ENCODE assay signal across 8 mouse cellular contexts in genomic region chr19:45235766-45236362, GRCm38 (mm10). TPM values are rescaled to one million over a fixed set of nuclear protein-coding genes. Genes with fewer than 3 reads are reported as not detected.
A peak's percentile ranks its signal among the peaks of the same experiment; 100 is the strongest.
DNase-seq lines count a peak whose midpoint lies in the region; ATAC-seq lines count a peak whose summit lies in the region.

Gene Lbx1, minus strand, starts transcription at chr19:45235812.

- peak within 1 kb of the TSS; percentile 50 for H3K4me2 ChIP-seq in embryonic facial prominence, embryonic 11.5 days (ENCODE audit: low read depth, low read length)
- peak within 1 kb of the TSS; percentile 49 for H3K4me2 ChIP-seq in hindbrain, embryonic 12.5 days (replicated peaks)
- H3K4me2 ChIP-seq in midbrain, embryonic 15.5 days = peak within 1 kb of the TSS; percentile 23; the same call in 1 of the 2 replicates

- DNase-seq in kidney, adult 18-20 months = peak; percentile 50
- no peak for DNase-seq in kidney, postnatal 25 days
- no peak for DNase-seq in embryonic facial prominence, embryonic 11.5 days (ENCODE audit: low spot score)
- DNase-seq in layer of hippocampus, adult 9-11 months = no peak
- no peak for DNase-seq in cerebellum, postnatal 25 days
- DNase-seq in urinary bladder, postnatal 10 days (ENCODE audit: low spot score) = no peak

- ATAC-seq in embryonic facial prominence, embryonic 11.5 days (replicated peaks; ENCODE audit: insufficient number of reproducible peaks, low FRiP score, low TSS enrichment, low read depth) = no peak
- peak; percentile 55 for ATAC-seq in hindbrain, embryonic 12.5 days (ENCODE audit: low FRiP score)
- ATAC-seq in midbrain, embryonic 15.5 days (replicated peaks) = no peak

- no peak within 1 kb of the TSS for H3K27ac ChIP-seq in embryonic facial prominence, embryonic 11.5 days (replicated peaks; ENCODE audit: low read depth, low read length)
- H3K27ac ChIP-seq in hindbrain, embryonic 12.5 days = peak within 1 kb of the TSS; percentile 92
- H3K27ac ChIP-seq in midbrain, embryonic 15.5 days = no peak within 1 kb of the TSS

- peak within 1 kb of the TSS; percentile 27 for H3K4me3 ChIP-seq in embryonic facial prominence, embryonic 11.5 days (ENCODE audit: low read depth, low read length)
- peak within 1 kb of the TSS; percentile 43 for H3K4me3 ChIP-seq in hindbrain, embryonic 12.5 days
- H3K4me3 ChIP-seq in midbrain, embryonic 15.5 days = 0 out of 2 replicates have a peak within 1 kb of the TSS, but pooled peaks have one; percentile 5

- H3K9ac ChIP-seq in embryonic facial prominence, embryonic 11.5 days (replicated peaks; ENCODE audit: low read length) = peak within 1 kb of the TSS; percentile 18; the same call in 1 of the 2 replicates
- peak within 1 kb of the TSS; percentile 75 for H3K9ac ChIP-seq in hindbrain, embryonic 12.5 days
- no peak within 1 kb of the TSS for H3K9ac ChIP-seq in midbrain, embryonic 15.5 days

- peaks cover 11% of the 10 kb centered on the region for H3K4me1 ChIP-seq in embryonic facial prominence, embryonic 11.5 days (ENCODE audit: control insufficient read depth, insufficient read depth, low read length)
- H3K4me1 ChIP-seq in hindbrain, embryonic 12.5 days = peaks cover 37% of the 10 kb centered on the region
- peaks cover 33% of the 10 kb centered on the region for H3K4me1 ChIP-seq in midbrain, embryonic 15.5 days

- under 1% methylated on average over 30 of the region's 30 CpGs for WGBS in embryonic facial prominence, embryonic 11.5 days
- under 1% methylated on average over 30 of the region's 30 CpGs for WGBS in hindbrain, embryonic 12.5 days
- under 1% methylated on average over 29 of the region's 30 CpGs for WGBS in midbrain, embryonic 15.5 days

- no peaks in the 10 kb centered on the region for H3K9me3 ChIP-seq in embryonic facial prominence, embryonic 11.5 days (replicated peaks; ENCODE audit: control insufficient read depth, low read length)
- H3K9me3 ChIP-seq in hindbrain, embryonic 12.5 days (replicated peaks) = no peaks in the 10 kb centered on the region
- H3K9me3 ChIP-seq in midbrain, embryonic 15.5 days = no peaks in the 10 kb centered on the region

- H3K27me3 ChIP-seq in embryonic facial prominence, embryonic 11.5 days (ENCODE audit: control insufficient read depth, insufficient read depth, low read length) = peaks cover 88% of the 10 kb centered on the region
- H3K27me3 ChIP-seq in hindbrain, embryonic 12.5 days = peaks cover 92% of the 10 kb centered on the region
- H3K27me3 ChIP-seq in midbrain, embryonic 15.5 days (replicated peaks) = peaks cover 81% of the 10 kb centered on the region

- no peaks in the 10 kb centered on the region for H3K36me3 ChIP-seq in embryonic facial prominence, embryonic 11.5 days (replicated peaks; ENCODE audit: control insufficient read depth, insufficient read depth, low read depth, low read length)
- no peaks in the 10 kb centered on the region for H3K36me3 ChIP-seq in hindbrain, embryonic 12.5 days
- no peaks in the 10 kb centered on the region for H3K36me3 ChIP-seq in midbrain, embryonic 15.5 days (replicated peaks)

RNA-seq across cellular contexts. Expression of gene Lbx1, which starts in this region (rescaled TPM):
- polyA plus RNA-seq in embryonic facial prominence, embryonic 11.5 days (2014; fragmentation: Nextera tagmentation; extraction: Ambion mirVana) = 0.48 and 0.78 TPM in 2 replicates
- 10.8 and 18.8 TPM in 2 replicates for polyA plus RNA-seq in hindbrain, embryonic 12.5 days (2016; fragmentation: Nextera tagmentation; extraction: Ambion mirVana)
- polyA plus RNA-seq in midbrain, embryonic 15.5 days (2015; fragmentation: Nextera tagmentation; extraction: Ambion mirVana) = 0.06 and 0.09 TPM in 2 replicates
